Mouse (Mus musculus) limb, embryonic 12.5 days (tissue): Measurements from ENCODE around the gene AI597479. TPM values are rescaled to one million over a fixed set of nuclear protein-coding genes. Genes with fewer than 3 reads are reported as not detected.
A peak's percentile ranks its signal among the peaks of the same experiment; 100 is the strongest.

ENCODE experiments used
- ATAC-seq: fragments of 200-750 bp; cut with Nextera tagmentation; 2 replicates; pipeline ENCODE4 v1.8.0; 2017; ENCODE audit warnings: low read depth, moderate TSS enrichment; ENCODE audit not compliant: insufficient number of reproducible peaks, insufficient read depth, low FRiP score, low TSS enrichment
- H3K27ac ChIP-seq: fragments of 300-500 bp; sonication (generic); 2 replicates; pipeline ENCODE4 v1.5.1; 2016; ENCODE audit warnings: mild to moderate bottlenecking, moderate library complexity
- H3K27me3 ChIP-seq: fragments of 300-500 bp; sonication (generic); 2 replicates; pipeline ENCODE4 v1.6.1; 2016; ENCODE audit warnings: mild to moderate bottlenecking, moderate library complexity
- H3K36me3 ChIP-seq: fragments of 300-500 bp; sonication (generic); 2 replicates; pipeline ENCODE4 v1.6.1; 2016; ENCODE audit warnings: mild to moderate bottlenecking, moderate library complexity
- H3K4me1 ChIP-seq: fragments of 300-500 bp; sonication (generic); replicated peaks from 2 replicates; pipeline ENCODE4 v1.6.1; 2016
- H3K4me2 ChIP-seq: fragments of 300-500 bp; sonication (generic); 2 replicates; pipeline ENCODE4 v1.6.1; 2016; ENCODE audit warnings: mild to moderate bottlenecking, moderate library complexity
- H3K4me3 ChIP-seq: fragments of 300-500 bp; sonication (generic); replicated peaks from 2 replicates; pipeline ENCODE4 v1.5.1; 2016; ENCODE audit warnings: mild to moderate bottlenecking
- H3K9ac ChIP-seq: fragments of 300-500 bp; sonication (generic); replicated peaks from 2 replicates; pipeline ENCODE4 v1.6.1; 2016; ENCODE audit warnings: mild to moderate bottlenecking, moderate library complexity
- H3K9me3 ChIP-seq: fragments of 300-500 bp; sonication (generic); 2 replicates; pipeline ENCODE4 v1.6.1; 2016; ENCODE audit warnings: mild to moderate bottlenecking, moderate library complexity
- WGBS: fragments of 180-500 bp; shearing (Covaris S2); methylation state at CpG from one replicate; pipeline ENCODE4 v1.1.7; 2016; 5-methylcytosine and 5-hydroxymethylcytosine counted together
- polyA plus RNA-seq: library from polyadenylated mRNA; unstranded; fragments of >200 nt; fragmentation: Nextera tagmentation; extraction: Ambion mirVana; gene quantifications from 2 replicates; pipeline ENCODE4 v1.2.1, GENCODE M21; 2016

AI597479 gene
- 38.0 and 40.4 TPM in 2 replicates for polyA plus RNA-seq

- H3K36me3 ChIP-seq, result peaks cover 28% of the 10 kb centered on the region
- ATAC-seq, result peak; percentile 96
- no peaks in the 10 kb centered on the region for H3K9me3 ChIP-seq
- no peaks in the 10 kb centered on the region for H3K27me3 ChIP-seq
- peak within 1 kb of the TSS; percentile 99 for H3K27ac ChIP-seq
- peaks cover 7% of the 10 kb centered on the region for H3K4me1 ChIP-seq
- H3K4me3 ChIP-seq, result peak within 1 kb of the TSS; percentile 91
- H3K9ac ChIP-seq, result peak within 1 kb of the TSS; percentile 91
- WGBS, result under 1% methylated on average over 57 of the region's 57 CpGs
- H3K4me2 ChIP-seq, result peak within 1 kb of the TSS; percentile 75
These were observed at the start of gene AI597479, which contains the start of gene Tgfbrap1 for GRCm38 (mm10) chr1:43098031-43098984. Gene AI597479, plus strand, starts transcription at chr1:43098710. Gene Tgfbrap1, minus strand, starts transcription at chr1:43098637.

DNA sequence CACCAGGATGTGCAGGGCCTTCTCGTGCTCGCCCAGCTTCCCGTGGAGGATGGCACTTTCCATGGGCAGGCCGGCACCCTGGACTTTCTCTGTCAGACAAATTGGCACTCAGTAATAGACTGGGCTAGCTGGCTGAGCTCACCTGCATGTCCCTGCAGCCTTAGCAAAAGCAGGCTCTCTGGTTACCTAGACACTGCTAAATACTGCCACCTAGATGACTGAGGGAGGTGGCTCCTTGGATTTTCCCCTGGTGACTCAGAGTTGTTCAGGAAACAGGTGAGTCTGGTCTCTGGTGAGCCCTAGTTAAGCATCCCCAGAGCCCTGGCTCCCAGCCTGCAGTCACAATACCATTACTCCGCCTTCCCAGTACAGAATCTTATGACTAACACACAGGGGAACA is 46.6 kb upstream of the AI597479 start:
- Histone ChIP-seq H3K4me3 (no peak overlapping the region), H3K27ac (no peak overlapping the region), H3K9ac (no peak overlapping the region), H3K9me3 (no peaks in the 10 kb centered on the region), H3K36me3 (peaks cover 63% of the 10 kb centered on the region), H3K27me3 (peaks cover 3% of the 10 kb centered on the region; the same call in 1 of the 2 replicates), H3K4me1 (no peaks in the 10 kb centered on the region), H3K4me2 (no peak overlapping the region)
- 94% methylated on average over 5 of the region's 5 CpGs for WGBS
- no peak for ATAC-seq

- Histone ChIP-seq H3K9me3 (no peaks in the 10 kb centered on the region), H3K27me3 (no peaks in the 10 kb centered on the region), H3K4me1 (no peaks in the 10 kb centered on the region), H3K27ac (no peak overlapping the region), H3K4me3 (no peak overlapping the region), H3K4me2 (no peak overlapping the region), H3K9ac (no peak overlapping the region), H3K36me3 (peaks cover 53% of the 10 kb centered on the region)
- 51% methylated on average over 8 of the region's 9 CpGs for WGBS
- ATAC-seq, result peak; percentile 84
These were observed 32.7 kb upstream of the AI597479 start for GRCm38 (mm10) chr1:43065615-43066310.

GRCm38 (mm10) chr1:43066573-43066972 is 31.9 kb upstream of the AI597479 start:
- Histone ChIP-seq H3K9me3 (no peaks in the 10 kb centered on the region), H3K4me3 (no peak overlapping the region), H3K36me3 (peaks cover 49% of the 10 kb centered on the region), H3K27ac (no peak overlapping the region), H3K4me2 (no peak overlapping the region), H3K4me1 (no peaks in the 10 kb centered on the region), H3K27me3 (no peaks in the 10 kb centered on the region), H3K9ac (no peak overlapping the region)
- WGBS, result 93% methylated on average over 8 of the region's 8 CpGs
- ATAC-seq, result no peak

DNA sequence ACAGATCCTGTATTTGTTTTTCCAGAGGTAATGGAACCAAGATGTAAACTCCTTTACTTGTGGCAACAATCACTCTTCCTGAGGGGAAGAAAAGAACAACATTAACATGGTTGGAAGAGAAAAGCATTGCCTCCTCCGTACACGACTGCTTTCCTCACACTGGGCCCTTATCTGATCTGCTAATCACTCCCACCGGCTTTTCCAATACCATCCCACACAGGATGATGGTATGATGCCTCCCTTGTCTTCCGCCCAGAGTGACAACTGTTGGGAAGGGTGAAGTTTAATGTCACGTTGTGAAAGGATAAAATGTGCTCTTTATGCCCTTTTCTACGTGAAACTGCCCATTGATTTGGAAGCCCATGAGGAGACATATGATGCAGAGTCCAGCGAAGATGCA is 31.0 kb upstream of the AI597479 start:
- ATAC-seq, result no peak
- Histone ChIP-seq H3K4me2 (no peak overlapping the region), H3K27me3 (no peaks in the 10 kb centered on the region), H3K9me3 (no peaks in the 10 kb centered on the region), H3K27ac (no peak overlapping the region), H3K9ac (no peak overlapping the region), H3K4me1 (no peaks in the 10 kb centered on the region), H3K36me3 (peaks cover 53% of the 10 kb centered on the region), H3K4me3 (no peak overlapping the region)
- WGBS, result 77% methylated on average over 7 of the region's 7 CpGs

DNA sequence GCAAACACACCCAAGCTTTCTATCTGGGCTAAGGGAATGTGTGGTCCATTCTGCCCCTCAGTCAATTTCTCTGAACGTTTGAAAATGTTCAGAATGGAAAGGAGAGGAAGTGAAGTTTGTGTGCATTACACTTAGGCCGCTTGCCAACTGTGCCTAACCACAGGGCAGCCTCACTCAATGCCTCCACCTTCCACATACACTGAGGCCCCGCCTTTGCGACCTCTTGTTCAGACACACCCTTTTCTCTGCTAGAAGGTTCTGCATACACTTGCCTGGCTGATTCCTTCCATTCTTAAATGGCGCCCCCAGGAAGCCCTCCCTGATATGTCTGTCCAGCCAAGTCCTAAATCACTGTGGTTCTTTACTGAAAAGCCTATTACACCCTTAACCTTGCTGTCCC is 27.8 kb upstream of the AI597479 start:
- Histone ChIP-seq H3K27me3 (no peaks in the 10 kb centered on the region), H3K9ac (no peak overlapping the region), H3K9me3 (no peaks in the 10 kb centered on the region), H3K27ac (no peak overlapping the region), H3K4me2 (no peak overlapping the region), H3K4me3 (no peak overlapping the region), H3K4me1 (no peaks in the 10 kb centered on the region), H3K36me3 (peaks cover 52% of the 10 kb centered on the region)
- no peak for ATAC-seq
- WGBS, result 81% methylated on average over 5 of the region's 5 CpGs

DNA sequence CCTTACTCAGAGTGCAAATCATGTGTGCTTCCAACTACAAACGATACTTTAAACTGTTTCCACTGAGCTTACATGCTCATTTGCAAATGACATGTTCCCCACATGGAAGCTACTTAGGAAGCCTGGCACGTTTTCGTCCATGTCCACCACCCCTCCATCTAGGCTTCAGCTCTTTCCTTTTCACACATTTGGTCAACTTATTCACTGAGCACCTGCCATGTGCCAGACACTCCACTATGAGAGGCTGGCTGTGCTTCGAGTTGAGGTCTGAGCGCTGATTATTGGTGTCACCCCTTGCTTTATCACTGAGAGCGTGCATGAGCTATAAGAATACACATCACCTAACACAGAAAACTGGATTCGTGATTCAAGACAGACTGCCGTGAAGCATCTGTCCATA is 26.5 kb upstream of the AI597479 start:
- Histone ChIP-seq H3K4me1 (no peaks in the 10 kb centered on the region), H3K4me2 (no peak overlapping the region), H3K27ac (no peak overlapping the region), H3K27me3 (no peaks in the 10 kb centered on the region), H3K36me3 (peaks cover 43% of the 10 kb centered on the region), H3K9me3 (no peaks in the 10 kb centered on the region), H3K9ac (no peak overlapping the region), H3K4me3 (no peak overlapping the region)
- no peak for ATAC-seq
- 93% methylated on average over 8 of the region's 8 CpGs for WGBS

DNA sequence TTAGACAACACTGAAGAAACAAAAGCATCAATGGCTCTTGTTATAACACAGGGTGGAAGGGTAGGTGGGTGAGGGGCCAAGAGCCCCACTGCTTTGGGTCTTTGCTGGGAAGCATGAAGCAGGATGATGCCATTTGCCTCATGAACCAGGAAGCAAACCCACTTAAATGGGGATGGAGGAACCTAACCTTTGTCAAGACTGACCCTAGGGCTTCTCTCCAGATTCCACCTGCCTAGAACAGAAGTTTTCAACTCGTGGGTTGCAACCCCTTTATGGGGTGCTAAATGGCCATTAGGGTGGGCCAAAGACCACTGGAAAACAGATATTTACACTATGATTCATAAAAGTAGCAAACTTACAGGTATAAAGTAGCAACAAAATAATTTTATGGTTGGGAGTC is 25.9 kb upstream of the AI597479 start:
- ATAC-seq, result no peak
- no peaks in the 10 kb centered on the region for H3K4me1 ChIP-seq
- H3K4me3 ChIP-seq, result no peak overlapping the region
- no peak overlapping the region for H3K9ac ChIP-seq
- H3K27me3 ChIP-seq, result no peaks in the 10 kb centered on the region
- no peak overlapping the region for H3K4me2 ChIP-seq
- 69% methylated on average over 1 of the region's 1 CpGs for WGBS
- H3K36me3 ChIP-seq, result peaks cover 38% of the 10 kb centered on the region
- no peak overlapping the region for H3K27ac ChIP-seq
- H3K9me3 ChIP-seq, result no peaks in the 10 kb centered on the region

DNA sequence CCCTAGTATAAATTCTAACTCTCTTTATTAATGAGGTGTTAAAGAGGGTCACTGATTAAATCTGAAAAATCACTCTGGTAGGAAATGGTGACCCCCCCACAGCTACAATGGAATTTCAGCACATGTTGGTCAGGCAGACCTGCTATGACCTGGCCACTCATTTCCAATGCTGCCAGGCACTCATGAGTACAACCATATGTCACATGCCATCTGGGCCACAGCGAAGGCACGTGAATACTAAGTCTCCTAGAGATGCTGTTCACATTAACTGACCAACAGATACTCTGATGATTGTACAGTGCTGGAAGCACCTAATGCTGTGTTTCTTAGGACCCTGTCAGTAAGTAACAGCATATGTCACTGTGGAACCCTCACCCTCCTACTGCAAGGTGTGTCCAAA is 23.7 kb upstream of the AI597479 start:
- H3K9me3 ChIP-seq, result no peaks in the 10 kb centered on the region
- 0 out of 2 replicates have a peak, but pooled peaks cover 5% of the 10 kb centered on the region for H3K4me1 ChIP-seq
- H3K36me3 ChIP-seq, result peaks cover 34% of the 10 kb centered on the region; the same call in 1 of the 2 replicates
- no peak overlapping the region for H3K4me3 ChIP-seq
- H3K9ac ChIP-seq, result no peak overlapping the region
- 81% methylated on average over 2 of the region's 2 CpGs for WGBS
- H3K4me2 ChIP-seq, result no peak overlapping the region
- no peak overlapping the region for H3K27ac ChIP-seq
- ATAC-seq, result no peak
- no peaks in the 10 kb centered on the region for H3K27me3 ChIP-seq

- Histone ChIP-seq H3K4me2 (no peak overlapping the region), H3K9me3 (no peaks in the 10 kb centered on the region), H3K27me3 (no peaks in the 10 kb centered on the region), H3K9ac (no peak overlapping the region), H3K36me3 (peaks cover 17% of the 10 kb centered on the region; the same call in 1 of the 2 replicates), H3K4me3 (no peak overlapping the region), H3K27ac (no peak overlapping the region), H3K4me1 (0 out of 2 replicates have a peak, but pooled peaks cover 5% of the 10 kb centered on the region)
- WGBS, result 86% methylated on average over 2 of the region's 2 CpGs
- ATAC-seq, result no peak
These were observed 20.4 kb upstream of the AI597479 start for GRCm38 (mm10) chr1:43078124-43078523.

DNA sequence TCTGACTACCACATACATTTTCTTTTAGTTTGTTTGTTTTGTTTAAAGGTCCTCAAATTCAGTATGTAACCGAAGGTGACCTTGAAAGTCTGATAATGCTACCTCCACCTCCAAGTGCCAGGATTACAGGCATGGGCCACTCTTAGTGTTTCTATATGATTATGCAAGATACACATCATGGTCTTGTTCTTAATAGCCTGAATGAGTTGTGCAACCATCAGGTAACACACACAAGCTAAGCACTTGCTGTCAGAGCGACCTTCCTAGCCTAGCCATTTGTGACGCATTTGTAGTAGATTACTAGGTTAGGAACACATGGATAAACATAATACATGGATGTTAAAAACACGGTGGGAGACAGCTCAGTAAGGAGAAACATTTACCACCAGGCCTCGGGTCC is 15.6 kb upstream of the AI597479 start:
- H3K4me1 ChIP-seq, result 0 out of 2 replicates have a peak, but pooled peaks cover 5% of the 10 kb centered on the region
- no peak overlapping the region for H3K4me2 ChIP-seq
- H3K4me3 ChIP-seq, result no peak overlapping the region
- H3K9me3 ChIP-seq, result no peaks in the 10 kb centered on the region
- peaks cover 6% of the 10 kb centered on the region; the same call in 1 of the 2 replicates for H3K36me3 ChIP-seq
- ATAC-seq, result no peak
- 87% methylated on average over 5 of the region's 5 CpGs for WGBS
- no peak overlapping the region for H3K9ac ChIP-seq
- no peak overlapping the region for H3K27ac ChIP-seq
- H3K27me3 ChIP-seq, result no peaks in the 10 kb centered on the region
